Mouse (Mus musculus) lung, postnatal 0 days (tissue): Measurements from ENCODE around the gene Tgfa.

Experiments used
- CTCF ChIP-seq: IDR thresholded peaks from 2 replicates; pipeline ENCODE4 v1.5.1; 2016; ENCODE audit warnings: antibody characterized with exemption, mild to moderate bottlenecking
- EP300 ChIP-seq: IDR thresholded peaks from 2 replicates; pipeline ENCODE4 v1.6.1; 2016; ENCODE audit warnings: antibody characterized with exemption, mild to moderate bottlenecking, control low read depth

GRCm38 (mm10) chr6:86260322-86261050 is 65.5 kb downstream of the Tgfa start:
- TF ChIP-seq CTCF (no peak; the same call in 1 of the 2 replicates), EP300 (no peak)
